Mouse (Mus musculus) kidney, postnatal 10 days (tissue): ENCODE measurements around the gene Pde6h.

Experiments used
- DNase-seq: peaks from one replicate; pipeline ENCODE4 v3.0.0; 2021; ENCODE audit warnings: mixed read lengths

The Pde6h gene

DNA sequence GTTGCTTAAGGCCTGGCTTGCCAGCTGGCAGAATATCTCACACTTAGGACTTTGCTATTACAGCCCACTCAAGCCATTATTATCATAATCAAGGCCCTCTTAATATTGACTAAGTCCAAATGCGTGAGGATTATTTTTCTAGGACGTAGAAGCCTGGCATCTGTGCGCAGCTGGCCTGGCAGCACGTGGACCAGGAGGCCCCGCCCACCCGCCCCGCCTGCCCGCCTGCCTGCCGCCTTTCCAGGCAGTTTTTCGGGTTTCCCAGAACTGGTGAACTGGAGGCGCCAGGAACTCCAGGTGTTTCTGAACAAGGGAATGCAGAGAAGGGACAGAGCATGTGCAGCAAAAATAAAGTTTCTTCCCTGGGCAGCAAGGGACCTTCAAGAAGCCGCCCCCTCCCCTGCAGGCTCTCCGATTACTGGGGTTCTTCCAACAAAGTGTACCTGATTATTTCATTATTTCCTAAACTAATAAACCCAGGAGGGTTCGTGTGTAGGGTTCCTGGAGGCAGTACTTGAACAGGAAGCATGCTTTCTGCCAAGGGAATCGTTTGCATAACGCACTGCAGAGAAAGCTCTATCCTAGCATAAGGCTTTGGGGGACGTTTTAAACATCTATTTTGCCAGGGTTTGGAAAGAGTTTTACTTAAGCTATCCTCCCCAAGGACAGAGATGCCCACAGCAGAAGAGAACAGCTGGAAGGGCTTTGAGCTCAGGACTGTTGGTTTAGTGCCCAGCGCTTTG lies 10.1 kb upstream of the Pde6h start:
- DNase-seq = peak; percentile 69

GRCm38 (mm10) chr6:136914234-136914633 lies 9.4 kb upstream of the Pde6h start:
- DNase-seq = no peak

DNA sequence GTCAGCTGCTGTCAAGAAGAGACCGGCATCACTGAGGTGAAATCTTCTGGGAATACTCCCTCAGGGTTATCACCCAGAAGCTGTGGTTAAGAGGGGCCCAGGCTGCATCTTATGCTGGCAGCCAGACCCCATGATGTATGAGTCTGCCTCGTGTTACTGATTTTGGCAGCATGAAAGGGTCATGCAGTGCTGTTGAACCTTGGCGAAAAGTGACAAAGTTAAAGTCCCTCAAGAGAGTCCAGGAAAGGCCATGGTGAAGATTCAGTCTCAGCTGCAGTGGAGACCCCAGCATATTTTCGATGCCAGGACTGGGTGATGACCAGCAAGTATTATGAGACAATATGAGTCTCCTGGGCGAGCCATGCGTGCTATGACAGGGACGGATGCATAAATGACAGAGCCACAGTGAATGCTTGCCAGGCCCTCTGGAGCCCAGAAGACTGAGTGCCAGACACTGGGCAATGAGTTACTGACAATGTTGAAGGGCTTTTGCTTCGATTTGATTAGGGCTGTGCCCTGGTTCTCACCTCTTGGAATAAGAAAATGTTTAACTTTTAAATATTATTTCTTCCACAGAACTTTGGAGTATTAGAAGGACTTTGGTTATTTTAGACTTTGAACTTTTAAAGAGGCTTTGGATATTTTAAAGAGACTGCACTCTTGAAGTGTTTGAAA lies 7.8 kb upstream of the Pde6h start:
- peak; percentile 42 for DNase-seq

GRCm38 (mm10) chr6:136917885-136918284 lies 5.7 kb upstream of the Pde6h start:
- DNase-seq = no peak

GRCm38 (mm10) chr6:136920320-136921257 lies 3.0 kb upstream of the Pde6h start:
- peak; percentile 89 for DNase-seq

- no peak for DNase-seq
Observed at GRCm38 (mm10) chr6:136921601-136922000, 2.0 kb upstream of the Pde6h start.

GRCm38 (mm10) chr6:136922080-136922479 lies 1.6 kb upstream of the Pde6h start, which contains the start of gene Erp27:
Gene Erp27 (minus strand): TSS chr6:136922180.
- DNase-seq = no peak

- no peak for DNase-seq
Observed at GRCm38 (mm10) chr6:136922871-136923270, 761 bp upstream of the Pde6h start.

GRCm38 (mm10) chr6:136925049-136925448 lies 1.4 kb downstream of the Pde6h start:
- no peak for DNase-seq

DNA sequence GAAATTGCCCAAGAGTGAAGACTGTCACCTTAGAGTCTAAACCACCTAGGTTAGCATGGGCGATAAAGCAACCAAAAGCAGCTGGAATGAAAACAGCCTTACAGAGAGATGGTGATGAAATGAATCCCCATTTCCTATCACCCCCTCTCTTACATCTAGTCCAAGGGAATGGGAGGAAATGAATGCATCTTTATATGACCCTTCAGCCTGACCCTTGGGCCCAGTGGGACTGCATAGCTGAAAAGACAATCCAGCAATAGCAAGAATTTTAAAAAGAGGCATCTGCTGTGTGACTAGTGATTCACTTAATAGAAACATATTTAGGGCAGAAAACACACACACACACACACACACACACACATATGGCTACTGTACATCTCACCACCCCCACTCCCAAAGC lies 4.0 kb downstream of the Pde6h start:
- DNase-seq = peak; percentile 74

GRCm38 (mm10) chr6:136930677-136931076 lies 7.0 kb downstream of the Pde6h start:
- peak; percentile 76 for DNase-seq

DNA sequence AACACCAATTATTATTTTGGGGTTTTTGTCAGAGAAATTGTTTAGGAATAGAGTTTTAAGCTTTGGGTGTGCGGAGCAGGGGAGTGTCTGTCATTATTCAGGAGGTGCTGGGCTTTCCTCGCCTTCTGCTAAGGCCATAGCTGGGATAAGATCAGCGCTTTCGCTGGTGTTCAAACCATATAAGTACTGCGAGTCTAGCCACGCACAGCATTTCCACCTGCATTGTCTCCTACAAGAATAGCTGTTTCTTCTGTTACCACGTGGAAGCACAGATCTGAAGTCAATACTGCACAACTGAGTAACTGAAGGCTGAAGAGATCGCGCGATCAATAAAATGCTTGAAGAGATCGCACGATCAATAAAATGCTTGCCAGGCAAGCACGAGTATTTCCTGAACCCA lies 7.6 kb downstream of the Pde6h start:
- DNase-seq = no peak

GRCm38 (mm10) chr6:136934068-136934467 lies 10.4 kb downstream of the Pde6h start:
- no peak for DNase-seq

DNA sequence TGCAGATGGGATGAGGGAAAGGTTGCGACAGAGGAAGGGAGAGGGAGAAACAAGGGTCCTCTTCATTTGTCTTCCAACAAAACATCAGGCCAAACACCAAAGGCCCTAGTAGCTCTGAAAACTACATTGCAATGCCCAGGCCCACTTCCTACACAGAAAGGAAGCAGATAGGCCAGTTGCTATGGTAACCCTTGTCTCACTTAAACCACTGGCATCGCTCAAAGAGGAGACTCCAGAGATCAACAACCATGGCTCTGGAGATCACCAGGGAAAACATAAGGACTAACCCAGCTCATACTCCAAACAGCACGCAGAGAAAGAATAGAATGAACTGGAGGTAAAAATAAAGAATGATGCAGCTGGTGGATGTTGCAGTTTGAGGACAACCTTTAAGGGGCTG lies 11.6 kb downstream of the Pde6h start:
- no peak for DNase-seq

DNA sequence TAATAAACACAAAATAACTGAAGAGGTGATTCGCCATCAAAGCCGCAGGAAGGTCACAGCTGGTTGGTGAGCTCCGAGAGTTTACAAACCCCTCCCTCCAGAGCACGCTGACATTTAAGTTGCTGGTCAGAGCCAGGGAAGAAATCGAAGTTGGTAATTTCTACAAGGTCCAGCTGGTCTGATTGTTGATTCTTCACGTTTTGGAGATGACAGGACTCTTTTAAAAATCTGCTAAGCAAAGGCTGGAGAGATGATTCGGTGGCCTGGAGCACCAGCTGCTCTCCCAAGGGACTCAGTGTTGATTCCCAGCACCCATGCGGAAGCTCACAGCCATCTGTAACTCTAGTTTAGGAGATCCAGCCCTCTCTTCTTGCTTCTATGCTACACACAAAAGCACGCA lies 12.7 kb downstream of the Pde6h start:
- DNase-seq = no peak

GRCm38 (mm10) chr6:136937117-136937516 lies 13.5 kb downstream of the Pde6h start:
- DNase-seq = no peak

DNA sequence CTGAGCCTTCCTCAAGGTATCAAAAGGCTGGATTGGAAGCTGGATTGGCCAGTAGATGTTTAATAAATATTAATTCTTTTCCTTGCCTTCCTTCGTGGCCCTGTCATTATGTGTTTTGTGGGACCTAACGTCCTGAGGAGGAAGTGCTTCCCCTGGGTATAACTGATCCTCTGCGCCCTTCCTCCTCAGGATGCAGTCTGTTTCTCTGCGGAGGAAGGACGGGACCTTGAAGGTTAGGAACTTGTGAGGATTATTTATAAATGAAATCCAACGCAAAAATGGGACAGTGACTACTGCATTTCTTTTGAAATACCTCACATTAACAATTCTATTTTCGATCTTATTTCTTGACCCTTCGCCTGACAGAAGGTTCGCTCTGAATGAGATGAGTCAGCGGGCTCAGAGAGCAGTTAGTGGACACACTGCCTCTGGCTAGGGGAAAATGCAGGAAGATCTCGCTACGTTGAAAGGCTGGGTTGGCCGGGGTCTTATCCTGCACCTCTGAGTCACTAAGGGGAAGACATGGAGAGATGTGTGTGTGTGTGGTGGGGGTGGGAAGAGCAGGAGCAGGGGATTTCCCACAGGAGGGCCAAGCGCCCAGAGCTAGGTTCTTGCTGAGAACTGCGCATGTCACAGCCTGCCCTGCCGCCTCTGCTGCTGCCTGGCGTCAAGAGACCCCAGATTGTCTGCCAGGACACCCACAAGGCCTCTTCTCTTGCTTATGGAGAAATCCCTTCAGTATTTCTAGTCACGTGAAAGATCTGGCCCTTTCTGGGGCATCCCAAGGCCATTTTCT lies 14.9 kb downstream of the Pde6h start:
- peak; percentile 54 for DNase-seq

GRCm38 (mm10) chr6:136939326-136940187 lies 15.9 kb downstream of the Pde6h start:
- DNase-seq = no peak

GRCm38 (mm10) chr6:136940188-136940960 lies 16.7 kb downstream of the Pde6h start:
- no peak for DNase-seq
